Mouse (Mus musculus): ENCODE data around the gene Gm3045.

Gene Gm3045

DNA sequence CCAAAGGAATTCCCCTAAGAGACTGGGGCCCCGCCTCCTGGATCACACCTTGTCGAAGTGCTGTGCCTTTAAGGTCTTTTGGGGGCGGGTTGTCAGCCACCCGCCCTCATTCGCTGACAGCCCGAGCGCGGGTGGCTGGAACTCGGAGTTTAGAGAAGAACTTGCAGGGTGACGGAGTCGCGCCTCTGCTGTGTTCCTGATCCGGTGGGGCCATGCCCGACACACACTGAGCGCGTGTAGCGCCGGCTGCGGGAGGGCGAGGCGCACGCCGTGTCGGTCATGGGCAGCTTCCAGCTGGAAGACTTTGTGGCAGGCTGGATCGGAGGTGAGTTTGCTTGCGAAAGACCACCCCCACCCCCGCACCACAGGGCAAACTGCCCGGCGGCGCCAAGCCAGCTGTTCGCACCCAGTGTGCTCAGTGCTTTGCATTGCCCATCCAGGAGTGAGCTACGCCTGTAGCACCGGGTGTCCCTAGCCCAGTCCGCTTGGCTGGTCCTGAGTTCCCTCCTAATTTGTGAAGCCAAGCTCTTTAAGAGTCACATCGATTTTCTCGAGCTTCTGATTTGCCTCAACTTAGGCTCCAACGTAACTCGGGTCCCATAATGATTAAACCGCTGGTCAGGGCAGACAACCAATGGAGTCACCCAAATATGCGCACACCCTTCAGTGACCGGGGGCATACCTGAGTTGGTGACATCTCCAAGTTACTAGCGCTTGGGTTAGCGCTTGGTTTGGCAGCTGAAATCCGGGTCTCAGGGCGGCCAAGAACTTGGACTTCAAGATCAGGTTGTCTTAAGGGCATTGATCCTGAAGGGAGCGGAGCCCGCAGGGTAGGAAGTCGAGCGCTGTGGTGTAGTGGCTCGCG, 12.0 kb downstream of the Gm3045 start, which contains the start of gene Slc25a48:
TSS of gene Slc25a48 (plus strand) at position 145 of the 865 bp plus-strand sequence.
- DNase-seq (ENCODE audit: low read depth): no peak

DNA sequence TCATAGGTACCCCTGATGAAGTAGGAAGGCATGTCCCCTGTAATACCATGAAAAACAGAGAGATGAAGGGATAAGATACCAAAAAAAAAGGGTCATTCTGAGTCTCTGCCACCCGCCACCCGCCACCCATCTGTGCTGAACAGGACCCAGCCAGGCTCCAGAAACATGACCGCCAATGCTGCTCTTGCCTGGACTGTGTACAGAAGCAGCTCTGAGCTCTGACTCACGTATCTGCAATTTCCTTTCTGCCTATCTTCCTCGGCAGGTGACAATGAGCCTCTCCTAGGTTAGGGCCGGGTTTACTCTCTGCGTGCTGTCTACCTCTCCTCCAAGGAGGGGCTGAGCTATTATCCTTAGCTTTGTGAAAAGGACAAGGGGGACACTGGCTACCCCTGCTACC, 17.0 kb downstream of the Gm3045 start:
- DNase-seq (ENCODE audit: low read depth): no peak

DNA sequence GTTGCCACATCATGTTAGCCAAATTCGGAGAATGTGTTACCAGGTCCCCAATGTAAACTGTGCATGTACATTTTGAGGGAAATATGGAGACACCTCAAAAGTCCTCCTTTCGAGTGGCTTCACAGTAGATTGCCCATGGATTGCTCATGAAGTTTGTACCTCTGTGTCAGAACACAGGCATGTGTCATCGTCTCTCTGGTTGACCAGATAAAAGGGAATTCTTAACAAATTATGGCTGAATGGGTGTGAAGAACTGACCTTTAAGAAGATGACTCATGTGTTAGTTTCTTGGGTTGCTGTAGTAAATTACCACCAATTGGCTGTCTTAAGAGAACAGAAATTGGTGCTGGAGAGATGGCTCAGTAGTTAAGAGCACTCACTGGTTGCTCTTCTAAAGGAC, 17.7 kb downstream of the Gm3045 start:
- DNase-seq (ENCODE audit: low read depth): no peak

DNA sequence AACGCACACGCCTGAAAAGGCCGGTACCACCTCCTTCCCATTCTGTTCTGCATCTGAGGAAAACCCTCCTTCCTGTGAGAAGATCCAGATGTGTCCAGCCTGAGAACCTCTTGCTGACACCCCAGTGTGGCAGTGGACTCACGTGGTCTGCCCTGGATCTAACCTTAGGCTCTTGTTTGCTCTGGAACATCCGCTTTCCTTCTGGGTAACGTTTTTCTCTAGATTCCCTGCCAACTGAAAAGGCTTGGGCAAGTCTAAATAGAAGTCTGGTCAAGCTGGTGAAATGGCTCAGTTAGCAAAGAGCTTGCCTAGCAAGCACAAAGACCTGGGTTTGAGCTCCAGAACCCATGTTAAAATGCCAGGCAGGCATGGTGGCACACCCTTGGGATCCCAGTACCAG, 18.6 kb downstream of the Gm3045 start:
- no peak for DNase-seq (ENCODE audit: low read depth)

DNA sequence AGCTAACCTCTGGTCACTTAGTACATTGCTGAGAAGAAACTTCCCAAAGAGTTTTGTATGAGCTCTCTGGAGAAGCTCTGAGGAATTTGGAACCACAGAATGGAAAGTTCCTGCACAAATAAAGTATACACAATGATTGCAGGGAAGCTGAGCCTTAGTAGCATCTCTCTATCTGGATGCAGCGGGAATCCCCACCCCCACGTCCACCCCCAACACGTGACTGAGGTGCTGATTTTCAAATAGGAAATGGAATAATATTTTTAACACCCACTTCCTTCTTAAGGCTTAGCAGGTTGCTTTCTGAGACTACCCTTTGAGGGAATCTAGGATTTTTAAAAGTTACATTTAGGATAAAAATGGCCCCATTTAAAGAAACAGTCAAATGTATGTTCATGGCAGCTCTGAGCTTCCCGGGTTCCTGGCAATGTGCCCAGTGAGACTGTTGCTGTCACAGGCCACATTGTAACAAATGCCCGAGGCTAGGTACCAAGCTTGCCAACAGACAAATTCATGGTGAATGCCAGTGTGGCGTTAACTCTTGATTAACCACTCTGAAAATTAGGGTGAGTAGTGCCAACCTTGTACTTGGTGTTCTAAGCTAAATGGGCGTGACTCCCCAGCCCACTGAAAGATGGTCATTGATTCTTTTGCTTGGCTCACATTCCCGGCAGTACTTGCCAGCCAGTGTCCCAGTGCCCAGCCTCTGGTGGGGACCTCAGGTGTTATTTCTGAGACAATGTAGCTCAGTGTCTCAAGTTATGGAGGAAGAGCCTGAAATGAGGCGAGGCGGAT, 23.0 kb downstream of the Gm3045 start:
- no peak for DNase-seq (ENCODE audit: low read depth)

DNA sequence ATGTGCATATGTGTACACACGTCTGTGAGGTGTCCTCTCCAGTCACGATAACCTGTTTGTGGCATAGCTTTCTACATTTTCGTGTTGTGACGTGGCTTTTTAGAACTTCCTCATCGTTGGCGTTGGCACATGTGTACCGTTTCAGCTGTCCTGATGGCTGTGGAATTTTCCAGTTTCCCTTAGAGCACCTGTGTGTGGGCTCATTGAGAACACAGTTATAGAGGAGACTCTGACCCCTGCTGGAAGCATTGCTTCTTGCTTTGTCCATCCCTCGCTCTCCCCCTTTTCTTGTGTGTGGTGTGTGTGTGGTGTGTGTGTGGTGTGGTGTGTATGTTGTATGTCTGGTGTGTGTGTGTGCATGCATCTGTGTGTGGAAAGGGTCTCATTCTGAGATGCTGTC, 23.6 kb downstream of the Gm3045 start:
- no peak for DNase-seq (ENCODE audit: low read depth)

DNA sequence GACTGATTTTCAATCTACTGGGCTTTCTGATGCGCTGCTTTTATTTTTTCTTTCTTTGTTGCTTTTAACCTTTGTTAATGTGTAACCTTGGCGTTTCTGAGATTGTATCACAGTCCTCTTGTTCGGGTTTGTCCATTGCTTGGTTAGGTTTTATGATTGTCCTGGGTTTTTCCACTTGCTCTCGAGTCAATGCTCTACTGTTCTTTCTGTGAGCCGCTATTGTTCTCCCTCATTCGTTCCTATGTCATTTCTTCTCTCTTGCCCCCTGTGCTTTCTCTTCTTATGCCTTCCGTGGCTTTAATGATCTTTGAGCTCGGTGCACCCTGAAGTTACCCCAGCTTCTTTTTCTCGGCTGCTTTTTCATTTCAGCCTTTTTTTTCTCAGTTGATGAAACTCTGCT, 31.6 kb downstream of the Gm3045 start:
- no peak for DNase-seq (ENCODE audit: low read depth)

DNA sequence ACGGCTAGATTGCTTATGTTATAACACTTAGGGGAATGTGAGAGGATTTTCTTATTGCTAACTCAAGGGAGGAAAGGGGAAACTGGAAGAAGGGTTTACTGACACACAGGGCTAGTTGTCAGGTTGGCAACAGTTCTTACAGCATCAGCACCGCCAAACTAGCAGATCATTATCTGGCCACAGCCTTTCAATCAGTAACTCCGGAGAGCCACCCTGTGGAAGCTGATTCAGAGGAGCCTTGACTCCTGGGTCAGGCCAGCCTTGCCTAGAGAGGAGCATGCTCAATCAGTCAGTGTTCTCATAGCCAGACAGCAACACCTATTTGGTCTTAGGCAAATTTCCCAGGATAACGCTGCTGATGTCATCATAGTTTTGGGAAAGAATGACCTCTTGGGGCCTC, 35.1 kb downstream of the Gm3045 start:
- no peak for DNase-seq (ENCODE audit: low read depth)

DNA sequence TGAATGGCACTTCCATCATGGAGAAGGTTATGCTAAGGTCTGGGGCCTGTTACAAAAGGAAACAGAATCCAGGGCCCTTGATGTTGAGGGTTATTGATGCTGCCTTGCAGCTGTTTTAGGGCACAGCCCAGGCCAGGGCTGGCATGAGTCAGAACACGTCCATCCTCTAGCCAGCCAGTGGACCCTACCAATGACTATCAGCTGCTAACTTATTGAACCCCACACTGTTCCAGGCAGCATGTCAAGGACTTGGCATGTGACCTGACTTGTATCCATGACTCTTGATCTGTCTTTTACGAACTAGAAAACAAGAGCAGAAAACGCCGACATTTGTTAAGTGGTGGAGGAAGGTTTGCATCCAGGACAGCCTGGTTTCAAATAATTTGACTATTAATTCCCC, 36.4 kb downstream of the Gm3045 start:
- no peak for DNase-seq (ENCODE audit: low read depth)

DNA sequence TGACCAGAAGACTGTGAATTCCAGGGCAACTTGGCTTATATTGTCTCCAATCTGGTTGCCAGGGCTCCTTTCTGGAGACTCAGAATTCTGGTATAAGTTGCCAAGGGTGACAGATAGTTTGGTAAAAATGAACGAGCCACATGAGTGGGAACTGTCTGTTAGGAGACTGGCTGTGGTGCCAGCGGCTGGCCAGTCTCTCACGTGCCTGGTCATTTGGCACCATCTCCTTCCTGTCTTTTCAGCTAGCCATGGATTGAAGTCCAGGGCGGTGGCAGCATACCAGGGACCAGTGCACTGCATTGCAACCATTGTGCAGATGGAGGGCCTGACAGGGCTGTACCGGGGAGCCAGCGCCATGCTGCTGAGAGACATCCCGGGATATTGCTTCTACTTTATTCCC, 36.9 kb downstream of the Gm3045 start:
- no peak for DNase-seq (ENCODE audit: low read depth)

DNA sequence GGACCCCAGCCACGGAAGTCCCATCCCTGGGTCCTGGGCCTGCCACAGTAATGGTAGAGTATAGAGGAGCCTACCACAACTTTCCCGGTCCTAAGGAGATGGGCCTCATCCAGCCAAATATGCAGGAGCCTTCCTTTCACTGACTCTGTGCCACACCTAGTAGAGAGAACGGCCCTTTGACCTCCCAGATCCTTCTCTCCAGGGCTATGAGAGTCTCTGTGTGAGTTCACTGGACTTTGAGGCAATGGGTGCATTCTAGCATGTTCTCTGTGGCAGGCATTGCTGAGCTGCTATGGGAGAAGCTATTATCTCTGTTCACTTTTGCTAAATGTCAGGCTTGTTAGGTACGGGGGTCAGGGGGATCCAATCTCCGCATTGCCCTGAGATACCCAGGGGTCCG, 37.4 kb downstream of the Gm3045 start:
- DNase-seq (ENCODE audit: low read depth): no peak

DNA sequence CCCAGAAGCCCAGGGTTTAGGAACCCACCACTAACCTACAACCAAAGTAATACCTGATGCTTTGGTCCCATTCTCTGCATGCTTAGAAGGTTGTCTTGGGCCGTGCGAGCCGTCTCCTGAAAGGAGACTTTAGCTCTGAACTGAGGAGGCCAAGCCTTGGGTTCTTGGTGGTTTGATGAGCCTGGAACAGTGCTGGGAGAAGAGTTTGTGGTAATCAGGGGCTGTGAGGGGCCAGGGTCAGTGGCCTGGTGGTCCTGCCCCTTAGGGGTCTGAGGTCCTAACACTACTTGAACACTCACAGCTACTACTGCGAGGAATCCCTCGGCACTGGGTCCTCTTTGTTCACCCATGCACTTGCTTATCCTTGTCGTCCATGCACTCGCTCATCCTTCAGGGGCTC, 41.4 kb downstream of the Gm3045 start:
- DNase-seq (ENCODE audit: low read depth): no peak

DNA sequence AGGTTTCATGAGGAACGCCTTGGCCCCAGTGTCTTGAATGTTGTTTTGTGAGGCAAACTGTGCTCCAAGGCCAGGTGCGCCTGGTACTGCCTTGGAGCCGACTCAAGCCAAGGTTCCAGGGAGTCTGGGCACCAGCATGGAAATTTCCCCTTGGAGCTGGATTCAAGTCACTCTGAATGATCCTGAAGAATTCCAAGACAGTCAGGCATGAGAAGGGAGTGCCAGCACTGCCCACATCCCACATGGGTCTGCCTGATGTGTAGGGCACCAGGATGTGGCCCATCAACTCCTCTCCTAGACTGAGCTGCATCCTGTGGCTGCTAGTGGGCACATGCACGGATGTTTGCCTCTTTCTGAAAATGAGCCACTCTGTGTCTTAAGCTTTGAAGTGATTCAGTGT, 42.1 kb downstream of the Gm3045 start:
- no peak for DNase-seq (ENCODE audit: low read depth)

DNA sequence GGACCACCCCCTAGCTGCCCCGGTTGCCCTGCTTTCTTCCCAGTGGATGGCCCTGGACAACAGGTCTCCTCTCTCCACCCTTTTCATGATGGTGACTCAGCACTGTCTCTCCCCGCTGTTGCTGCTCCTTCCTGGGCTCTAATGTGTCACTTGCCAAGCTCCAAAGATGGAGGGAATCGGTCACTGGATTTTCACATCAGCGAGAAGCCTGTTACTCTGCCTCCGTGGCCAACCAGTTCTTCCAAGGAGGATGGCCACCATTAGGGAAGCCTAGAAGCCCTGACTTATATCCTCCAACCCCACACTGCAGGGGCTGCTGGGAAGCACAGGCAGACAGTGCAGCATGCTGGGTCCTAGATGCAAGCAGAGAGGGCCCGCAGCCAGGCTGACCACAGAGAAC, 44.8 kb downstream of the Gm3045 start:
- no peak for DNase-seq (ENCODE audit: low read depth)

DNA sequence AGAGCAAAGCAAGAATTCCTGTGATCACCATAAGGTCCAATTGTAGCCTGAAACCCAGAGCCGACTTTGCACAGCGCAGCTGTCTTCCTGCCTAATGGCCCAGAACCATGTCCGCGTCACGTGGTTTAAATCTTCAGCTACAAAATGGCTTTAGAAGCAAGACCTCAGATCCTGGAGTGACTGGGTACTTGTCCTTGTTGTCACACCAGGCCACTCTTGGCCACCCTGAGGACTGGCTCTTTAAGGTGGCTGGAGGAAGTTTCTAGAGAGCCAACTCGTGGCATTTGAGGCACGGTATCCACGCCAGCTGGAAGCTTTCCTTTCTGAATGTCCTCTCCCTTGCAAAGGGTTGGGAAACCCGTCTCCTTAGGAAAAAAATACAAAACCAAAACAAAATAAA, 45.6 kb downstream of the Gm3045 start:
- DNase-seq (ENCODE audit: low read depth): no peak

DNA sequence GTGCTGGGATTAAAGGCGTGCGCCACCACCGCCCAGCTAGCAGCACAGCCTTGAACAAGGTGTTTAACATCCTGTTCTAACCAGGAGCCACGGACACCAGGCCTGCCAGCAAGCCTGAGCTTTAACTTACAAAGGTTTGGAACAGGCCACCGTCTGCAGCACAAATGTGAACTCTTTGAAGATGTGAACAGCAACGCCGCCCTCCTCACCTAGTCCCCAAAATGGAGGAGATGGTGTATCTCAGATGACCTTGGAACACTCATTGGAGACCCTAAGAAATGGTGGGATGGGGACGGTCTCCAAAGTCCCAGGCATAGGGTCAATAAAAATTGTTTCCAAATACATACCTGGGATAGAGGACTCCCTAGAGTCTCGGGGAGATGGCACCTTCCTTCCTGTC, 46.3 kb downstream of the Gm3045 start:
- DNase-seq (ENCODE audit: low read depth): no peak

DNA sequence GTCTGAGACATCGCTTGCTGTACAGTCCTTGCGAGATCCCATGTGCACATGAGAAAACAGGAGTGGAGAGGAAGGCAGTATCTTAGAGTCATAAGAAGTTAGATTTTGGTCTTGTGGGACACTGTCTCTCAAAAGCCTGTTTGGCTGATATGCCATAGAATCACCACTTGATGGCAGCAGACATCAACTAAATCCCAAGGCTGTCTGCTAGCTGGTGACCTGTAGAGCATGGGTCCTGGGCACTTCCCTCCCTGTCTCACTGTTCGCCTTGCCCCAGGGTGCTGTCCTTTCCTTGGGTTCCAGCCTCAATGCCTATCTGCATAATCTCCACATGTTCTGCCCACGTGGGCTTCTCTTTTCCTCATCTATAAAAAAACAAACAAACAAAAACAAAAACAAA, 49.0 kb downstream of the Gm3045 start:
- DNase-seq (ENCODE audit: low read depth): peak; percentile 68

DNA sequence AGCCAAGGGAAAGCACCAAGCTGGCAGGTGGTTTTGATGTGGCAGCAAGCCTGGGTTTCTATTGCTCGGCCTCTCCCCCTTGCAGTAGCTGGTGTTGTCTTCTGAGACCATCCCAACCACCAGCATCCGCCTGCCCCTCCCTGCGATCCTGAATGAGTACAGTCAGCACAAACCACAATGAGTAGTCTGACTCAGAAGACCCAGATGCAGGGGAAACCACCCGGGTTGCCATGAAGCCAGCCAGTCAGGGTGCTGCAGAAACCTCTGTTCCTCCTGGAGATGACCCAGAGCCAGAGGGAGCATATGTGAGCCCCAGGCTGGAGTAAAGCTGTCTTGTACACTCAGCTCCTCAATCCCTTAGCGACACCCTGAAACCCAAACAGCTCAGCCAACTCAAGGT, 50.4 kb downstream of the Gm3045 start:
- DNase-seq (ENCODE audit: low read depth): peak; percentile 40

DNA sequence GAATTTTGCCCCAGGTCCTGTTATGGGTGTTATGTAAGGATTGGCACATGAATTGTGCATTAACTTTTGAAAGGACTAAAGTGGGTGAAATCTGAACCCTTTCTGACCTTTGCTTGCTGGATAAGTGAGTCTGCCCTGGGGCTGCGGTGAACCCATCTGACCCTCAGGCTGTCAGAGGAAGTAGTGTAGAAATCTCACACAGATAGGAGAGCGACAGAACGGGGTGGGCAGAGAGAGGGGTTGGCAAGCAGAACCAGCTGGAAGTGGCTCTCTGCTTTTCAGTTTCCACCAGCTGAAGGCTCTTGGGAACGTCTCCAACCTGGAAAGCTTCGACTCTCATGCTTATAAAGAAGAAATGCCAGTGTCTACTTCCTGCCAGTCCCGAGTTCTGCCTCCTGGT, 50.9 kb downstream of the Gm3045 start:
- peak; percentile 3 for DNase-seq (ENCODE audit: low read depth)

DNA sequence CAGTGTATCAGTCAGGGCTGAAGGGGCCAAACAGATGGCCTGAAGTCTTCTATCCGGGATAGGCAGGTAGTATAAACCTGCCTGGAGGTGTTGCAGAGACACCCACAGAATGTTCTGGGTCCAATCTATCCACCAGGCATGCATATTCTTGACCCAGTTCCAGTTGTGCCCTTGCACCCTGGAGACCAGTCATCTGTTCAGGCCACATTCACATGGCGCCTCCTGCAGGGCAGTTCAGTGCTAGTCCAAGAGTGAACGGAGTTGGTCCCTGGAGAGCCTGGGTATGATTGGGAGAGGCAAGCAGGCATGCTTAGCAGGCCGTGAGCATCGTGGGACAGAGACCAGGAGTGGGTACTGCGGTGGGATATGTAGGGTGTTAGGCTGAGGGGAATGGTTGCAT, 51.6 kb downstream of the Gm3045 start:
- no peak for DNase-seq (ENCODE audit: low read depth)

DNA sequence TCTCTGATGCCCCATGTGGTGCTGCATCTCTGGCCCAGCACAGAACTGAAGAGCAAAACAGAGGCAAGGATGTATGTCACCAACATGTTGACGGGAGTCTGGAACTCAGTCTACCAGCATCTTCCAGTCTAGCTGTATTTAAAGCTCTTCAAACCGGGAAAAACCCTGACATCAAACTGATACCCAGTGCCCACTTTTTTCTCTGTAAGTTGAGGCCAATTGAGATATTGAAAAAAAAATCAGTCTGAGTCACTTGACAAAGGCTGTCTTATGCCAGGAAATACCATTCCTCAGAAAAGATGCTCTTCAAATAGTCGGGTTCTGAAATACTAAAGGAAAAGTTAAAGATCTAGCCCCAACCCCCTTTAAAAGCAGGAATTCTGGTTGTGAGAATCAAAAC, 55.8 kb downstream of the Gm3045 start, which contains the start of gene Il9:
TSS of gene Il9 (minus strand) at position 101 of the 400 bp plus-strand sequence.
- no peak for DNase-seq (ENCODE audit: low read depth)
